Mouse (Mus musculus): Measurements from ENCODE around the gene Gucd1. TPM values are rescaled to one million over a fixed set of nuclear protein-coding genes. Genes with fewer than 3 reads are reported as not detected.
"Not testable (repeated sequence)": the region's sequence is repeated elsewhere in the genome, so short reads cannot be mapped to it uniquely, and the experiment has no call there.

The Gucd1 gene
- polyA plus RNA-seq, 1 experiment = 29.8 TPM

DNA sequence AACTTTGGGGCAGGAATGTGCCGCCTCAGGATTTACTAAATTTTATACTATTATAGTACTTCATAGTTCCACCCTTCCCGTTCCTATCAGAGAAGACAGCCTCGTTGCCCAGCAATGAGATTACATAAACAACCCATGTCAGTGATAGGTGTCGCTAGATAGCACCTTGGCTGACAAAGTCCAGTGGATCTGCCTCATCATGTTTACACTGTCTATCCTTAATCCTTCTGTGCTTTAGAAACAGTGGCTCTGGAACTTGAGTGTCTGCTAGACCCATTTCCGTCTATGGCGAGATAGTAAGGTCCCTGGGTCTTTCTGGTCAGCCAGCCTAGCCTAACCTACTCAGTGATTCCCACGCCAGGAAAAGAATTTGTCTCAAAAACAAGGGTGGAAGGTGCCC, 17.4 kb downstream of the Gucd1 start:
- H3K4me1 ChIP-seq (ENCODE audit: control insufficient read depth, insufficient read depth, insufficient read length, low read length) = peaks cover 5% of the 10 kb centered on the region; the same call in 1 of the 2 replicates
- no peak overlapping the region for H3K4me3 ChIP-seq (ENCODE audit: insufficient read depth, low read depth, low read length)
- no peak overlapping the region for H3K27ac ChIP-seq (replicated peaks; ENCODE audit: low read depth, low read length)

DNA sequence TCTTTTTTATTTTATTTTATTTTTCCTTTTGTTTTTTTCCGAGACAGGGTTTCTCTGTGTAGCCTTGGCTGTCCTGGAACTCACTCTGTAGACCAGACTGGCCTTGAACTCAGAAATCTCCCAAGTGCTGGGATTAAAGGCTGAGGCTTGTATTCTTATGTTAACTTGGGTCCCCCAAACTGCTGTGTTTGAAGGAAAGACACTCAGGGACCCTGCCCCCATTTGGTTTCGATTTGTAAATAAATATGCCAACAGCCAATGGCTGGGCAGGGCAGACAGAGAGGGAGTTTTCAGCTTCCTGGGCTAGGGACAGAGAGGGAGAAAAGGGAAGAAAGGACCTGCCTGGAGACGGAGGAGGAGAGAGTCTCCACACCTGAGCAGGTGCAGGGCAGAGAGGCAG, 18.0 kb downstream of the Gucd1 start:
- H3K4me1 ChIP-seq (ENCODE audit: control insufficient read depth, insufficient read depth, insufficient read length, low read length) = peaks cover 3% of the 10 kb centered on the region; the same call in 1 of the 2 replicates
- H3K4me3 ChIP-seq (ENCODE audit: insufficient read depth, low read depth, low read length) = no peak overlapping the region
- no peak overlapping the region for H3K27ac ChIP-seq (replicated peaks; ENCODE audit: low read depth, low read length)

DNA sequence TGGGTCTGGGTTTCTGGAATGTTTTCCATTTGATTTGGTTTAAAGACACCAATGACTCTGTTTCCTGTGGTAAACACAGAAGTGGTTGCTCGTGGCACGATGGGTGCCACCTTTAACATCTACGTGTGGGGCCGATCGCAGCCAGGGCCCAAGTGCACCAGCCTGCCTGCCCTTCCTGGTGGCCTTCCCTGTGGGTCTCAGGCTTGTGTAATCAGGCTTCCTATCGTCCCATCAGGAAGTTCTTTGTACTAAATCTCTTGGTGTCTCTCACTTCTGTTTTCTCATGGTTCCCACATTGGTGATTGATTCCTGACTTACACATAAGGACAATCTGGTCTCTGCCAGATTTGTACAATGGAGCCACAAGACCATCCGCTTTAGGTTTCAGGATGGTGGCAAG, 18.6 kb downstream of the Gucd1 start:
- not testable (repeated sequence) for H3K4me3 ChIP-seq (ENCODE audit: insufficient read depth, low read depth, low read length); H3K27ac ChIP-seq (replicated peaks; ENCODE audit: low read depth, low read length); H3K4me1 ChIP-seq (ENCODE audit: control insufficient read depth, insufficient read depth, insufficient read length, low read length)

DNA sequence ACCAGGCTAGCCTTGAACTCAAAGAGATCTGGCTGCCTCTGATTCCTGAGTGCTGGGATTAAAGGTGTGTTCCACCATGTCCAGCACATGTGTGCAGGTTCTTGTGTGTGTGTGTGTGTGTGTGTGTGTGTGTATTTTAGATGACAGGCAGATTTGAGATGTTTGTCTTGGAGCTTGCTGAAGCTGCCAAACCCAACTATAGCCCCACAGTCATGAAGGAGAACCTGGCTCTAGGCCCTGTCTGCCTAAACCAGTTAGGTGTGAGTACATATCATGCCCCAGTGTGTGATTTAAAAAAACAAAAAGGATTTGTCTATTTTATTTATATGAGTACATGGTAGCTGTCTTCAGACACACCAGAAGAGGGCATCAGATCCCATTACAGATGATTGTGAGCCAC, 21.9 kb downstream of the Gucd1 start:
- peaks cover 2% of the 10 kb centered on the region; the same call in 1 of the 2 replicates for H3K4me1 ChIP-seq (ENCODE audit: control insufficient read depth, insufficient read depth, insufficient read length, low read length)
- no peak overlapping the region for H3K27ac ChIP-seq (replicated peaks; ENCODE audit: low read depth, low read length)
- H3K4me3 ChIP-seq (ENCODE audit: insufficient read depth, low read depth, low read length) = no peak overlapping the region

DNA sequence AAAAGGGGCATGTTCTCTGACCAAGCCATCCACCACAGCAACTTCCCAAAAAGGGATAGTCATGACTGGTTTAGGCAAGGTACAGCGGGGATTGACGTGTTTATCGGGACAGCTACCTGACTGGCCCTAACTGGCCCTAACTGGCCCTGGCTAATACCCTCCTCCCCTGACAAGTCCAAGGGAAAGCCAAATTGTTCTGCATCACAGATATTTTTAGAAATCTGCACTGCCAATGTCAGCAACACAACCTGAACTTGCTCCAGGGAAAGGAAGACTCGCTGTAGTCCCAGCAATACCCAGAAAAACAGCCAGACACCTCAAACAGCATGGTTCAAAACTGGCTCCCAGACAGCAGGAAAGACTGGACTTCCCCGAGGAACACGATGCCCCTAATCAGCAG, 22.5 kb downstream of the Gucd1 start:
- Histone ChIP-seq H3K4me3 (ENCODE audit: insufficient read depth, low read depth, low read length) (no peak overlapping the region), H3K4me1 (ENCODE audit: control insufficient read depth, insufficient read depth, insufficient read length, low read length) (peaks cover 2% of the 10 kb centered on the region; the same call in 1 of the 2 replicates), H3K27ac (replicated peaks; ENCODE audit: low read depth, low read length) (no peak overlapping the region)

DNA sequence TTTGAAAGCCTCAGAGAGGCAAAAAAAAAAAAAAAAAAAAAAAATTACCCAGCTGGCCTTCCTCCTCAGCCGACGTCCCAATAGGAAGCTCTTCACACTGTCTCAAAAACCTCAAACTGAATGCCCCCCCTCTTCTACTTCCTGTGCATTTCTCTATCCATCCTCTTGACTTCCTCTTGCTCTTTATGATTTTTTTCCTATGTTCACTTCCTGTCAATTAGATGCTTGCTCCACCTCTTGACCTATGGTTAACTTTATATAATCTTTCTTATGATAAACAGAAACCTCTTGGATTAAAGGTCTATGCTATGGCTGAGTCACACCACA, 25.9 kb downstream of the Gucd1 start:
- H3K4me1 ChIP-seq (ENCODE audit: control insufficient read depth, insufficient read depth, insufficient read length, low read length) = peaks cover 2% of the 10 kb centered on the region; the same call in 1 of the 2 replicates
- no peak overlapping the region for H3K4me3 ChIP-seq (ENCODE audit: insufficient read depth, low read depth, low read length)
- H3K27ac ChIP-seq (replicated peaks; ENCODE audit: low read depth, low read length) = no peak overlapping the region

DNA sequence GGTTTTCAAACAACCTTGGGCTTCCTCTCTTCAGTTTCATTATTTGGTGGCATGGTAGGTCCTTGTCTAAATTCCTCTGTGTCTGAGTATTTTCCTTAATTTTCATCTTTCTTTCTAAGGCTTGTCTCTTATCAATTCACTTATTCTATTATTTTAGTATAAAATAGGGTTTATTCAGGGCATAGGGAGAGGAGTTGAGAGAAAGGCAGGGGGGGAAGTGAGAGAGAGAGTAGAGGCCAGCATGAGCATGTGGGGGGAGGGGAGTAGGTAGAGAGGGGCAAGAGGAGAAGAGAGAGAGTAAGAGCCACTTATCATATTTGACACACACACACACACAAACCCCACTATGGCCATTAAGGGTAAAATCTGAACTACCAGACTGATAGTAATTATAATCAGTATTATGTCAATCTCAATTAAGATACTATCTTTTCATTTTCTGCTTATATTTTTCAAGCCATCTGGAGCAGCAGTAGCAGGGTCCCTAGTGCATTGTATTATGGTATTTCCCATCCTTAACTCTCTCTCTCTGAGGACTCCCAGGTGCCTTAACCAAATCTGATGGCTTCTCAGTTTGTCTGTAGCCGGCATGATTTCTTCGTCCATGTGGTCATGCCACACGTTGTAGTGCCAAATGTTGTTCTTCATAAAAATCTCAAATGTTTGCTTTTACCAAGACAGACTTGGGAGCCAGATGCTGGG, 26.4 kb downstream of the Gucd1 start:
- Histone ChIP-seq H3K4me1 (ENCODE audit: control insufficient read depth, insufficient read depth, insufficient read length, low read length) (peaks cover 2% of the 10 kb centered on the region; the same call in 1 of the 2 replicates), H3K27ac (replicated peaks; ENCODE audit: low read depth, low read length) (no peak overlapping the region), H3K4me3 (ENCODE audit: insufficient read depth, low read depth, low read length) (no peak overlapping the region)

DNA sequence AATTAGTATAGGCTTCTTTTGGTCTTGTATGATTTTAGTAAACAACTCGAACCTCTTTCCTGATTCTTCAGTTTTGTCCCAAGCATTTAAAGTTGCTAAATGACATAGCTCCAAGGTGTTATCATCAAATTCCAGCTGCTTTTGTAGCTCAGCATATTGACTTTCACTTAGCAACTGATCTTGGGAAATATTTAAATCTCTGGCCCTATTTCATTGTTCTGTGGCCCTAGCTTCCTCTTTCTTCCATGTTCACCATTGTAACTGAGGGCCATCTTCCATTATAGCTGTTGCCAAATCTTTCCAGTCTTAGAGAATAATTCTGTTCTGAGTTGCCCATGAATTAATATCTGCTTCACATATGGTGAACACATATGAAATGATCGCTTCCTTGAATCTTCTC, 27.0 kb downstream of the Gucd1 start:
- peaks cover 2% of the 10 kb centered on the region; the same call in 1 of the 2 replicates for H3K4me1 ChIP-seq (ENCODE audit: control insufficient read depth, insufficient read depth, insufficient read length, low read length)
- no peak overlapping the region for H3K27ac ChIP-seq (replicated peaks; ENCODE audit: low read depth, low read length)
- no peak overlapping the region for H3K4me3 ChIP-seq (ENCODE audit: insufficient read depth, low read depth, low read length)

DNA sequence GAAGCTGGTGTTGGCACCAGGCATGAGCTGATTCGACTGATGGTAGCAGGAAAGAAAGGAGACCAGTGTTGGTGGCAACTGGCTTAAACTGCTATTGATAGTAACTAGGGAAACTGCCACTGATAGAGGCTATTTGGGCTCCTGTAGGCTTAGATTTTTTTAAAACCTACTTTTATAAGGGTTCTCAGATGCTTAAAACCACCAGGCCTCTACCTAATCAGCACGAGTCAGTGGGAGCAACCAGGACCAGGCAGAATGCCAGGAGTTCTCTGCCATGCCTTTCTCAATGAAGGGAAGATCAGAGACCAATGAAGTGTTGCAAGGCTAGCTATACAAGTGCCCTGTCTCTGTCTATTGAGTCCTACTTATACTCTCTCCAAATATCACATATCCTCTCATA, 28.2 kb downstream of the Gucd1 start:
- no peak overlapping the region for H3K4me3 ChIP-seq (ENCODE audit: insufficient read depth, low read depth, low read length)
- no peak overlapping the region for H3K27ac ChIP-seq (replicated peaks; ENCODE audit: low read depth, low read length)
- no peaks in the 10 kb centered on the region for H3K4me1 ChIP-seq (ENCODE audit: control insufficient read depth, insufficient read depth, insufficient read length, low read length)

DNA sequence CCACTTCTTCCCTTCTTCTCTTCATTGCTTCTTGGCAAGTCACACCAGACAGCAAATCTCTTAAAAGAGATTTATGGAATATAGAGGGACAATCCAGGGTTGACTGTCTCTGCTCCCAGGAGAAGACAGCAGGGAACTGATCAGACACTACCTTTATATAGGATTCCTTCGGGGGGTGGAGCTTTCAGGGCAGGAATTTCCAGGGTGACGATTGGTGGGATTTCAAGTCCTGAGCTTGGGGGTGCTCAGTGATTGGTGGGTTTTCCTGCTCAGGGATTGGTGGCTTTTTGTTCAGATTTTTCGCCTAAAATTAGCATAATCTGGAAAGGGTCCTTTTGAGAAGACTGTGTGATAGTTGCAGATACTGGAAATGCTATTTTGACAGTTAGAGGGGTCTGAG, 30.6 kb downstream of the Gucd1 start:
- Histone ChIP-seq H3K4me3 (ENCODE audit: insufficient read depth, low read depth, low read length) (no peak overlapping the region), H3K27ac (replicated peaks; ENCODE audit: low read depth, low read length) (no peak overlapping the region), H3K4me1 (ENCODE audit: control insufficient read depth, insufficient read depth, insufficient read length, low read length) (no peaks in the 10 kb centered on the region)

DNA sequence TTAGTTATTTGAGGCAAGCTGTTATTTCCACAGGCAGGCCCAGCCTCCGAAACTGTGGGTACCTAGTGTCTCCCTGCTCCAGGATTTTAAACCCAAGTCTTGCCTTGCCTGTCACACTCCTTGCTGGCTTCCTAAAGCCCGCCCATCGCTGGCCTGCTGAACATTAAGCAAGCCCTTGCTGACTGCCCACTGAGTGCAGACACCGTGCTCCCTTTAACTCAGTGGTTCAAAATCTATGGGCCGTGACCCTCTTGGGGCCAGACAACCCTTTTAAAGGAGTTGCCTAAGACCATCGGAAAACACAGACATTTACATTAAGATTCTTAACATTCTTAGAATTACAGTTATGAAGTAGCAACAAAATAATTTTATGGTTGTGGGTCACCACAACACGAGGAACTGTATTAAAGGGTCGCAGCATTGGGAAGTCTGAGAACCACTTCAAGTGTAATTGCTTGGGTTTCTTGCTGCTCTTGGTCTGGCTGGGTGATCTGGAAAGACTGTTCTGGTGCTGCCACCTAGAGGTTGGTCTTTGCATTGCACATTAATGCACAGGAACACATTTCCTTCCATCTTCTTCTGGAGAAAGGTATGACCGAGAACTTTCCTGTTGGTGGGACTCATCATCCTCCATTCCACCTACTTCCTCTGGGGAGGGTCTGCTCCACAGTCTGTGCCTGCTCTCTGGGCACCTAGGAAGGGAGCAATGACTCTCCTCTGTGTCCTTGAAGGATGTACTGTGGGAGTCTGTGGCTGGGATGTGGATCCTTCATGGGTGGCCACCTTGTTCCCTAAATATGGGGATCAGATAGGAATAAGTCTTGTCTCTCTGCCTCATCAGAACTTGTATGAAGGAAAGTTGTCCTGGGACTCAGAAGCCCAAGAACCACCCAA, 31.4 kb downstream of the Gucd1 start:
- Histone ChIP-seq H3K4me3 (ENCODE audit: insufficient read depth, low read depth, low read length) (no peak overlapping the region), H3K27ac (replicated peaks; ENCODE audit: low read depth, low read length) (no peak overlapping the region), H3K4me1 (ENCODE audit: control insufficient read depth, insufficient read depth, insufficient read length, low read length) (no peaks in the 10 kb centered on the region)

DNA sequence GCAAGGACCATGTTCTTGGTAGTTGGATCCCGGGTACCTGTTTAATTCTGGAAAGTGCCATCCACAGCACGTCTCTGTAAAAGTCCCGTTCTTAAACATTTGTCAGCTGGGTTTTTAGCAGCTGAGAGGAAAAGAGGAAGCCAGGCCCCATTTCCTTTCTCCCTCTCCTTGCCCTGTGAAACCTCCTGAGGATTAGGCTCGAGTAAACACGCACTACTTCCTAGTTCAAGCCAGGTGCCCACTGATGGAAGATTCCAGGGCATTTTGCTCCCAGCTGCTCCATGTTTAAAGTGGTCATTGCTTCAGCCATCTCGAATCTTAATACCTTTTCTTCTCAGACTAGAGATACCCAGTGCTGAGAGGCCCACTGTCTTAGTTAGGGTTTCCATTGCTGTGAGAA, 33.0 kb downstream of the Gucd1 start:
- no peak overlapping the region for H3K4me3 ChIP-seq (ENCODE audit: insufficient read depth, low read depth, low read length)
- no peak overlapping the region for H3K27ac ChIP-seq (replicated peaks; ENCODE audit: low read depth, low read length)

DNA sequence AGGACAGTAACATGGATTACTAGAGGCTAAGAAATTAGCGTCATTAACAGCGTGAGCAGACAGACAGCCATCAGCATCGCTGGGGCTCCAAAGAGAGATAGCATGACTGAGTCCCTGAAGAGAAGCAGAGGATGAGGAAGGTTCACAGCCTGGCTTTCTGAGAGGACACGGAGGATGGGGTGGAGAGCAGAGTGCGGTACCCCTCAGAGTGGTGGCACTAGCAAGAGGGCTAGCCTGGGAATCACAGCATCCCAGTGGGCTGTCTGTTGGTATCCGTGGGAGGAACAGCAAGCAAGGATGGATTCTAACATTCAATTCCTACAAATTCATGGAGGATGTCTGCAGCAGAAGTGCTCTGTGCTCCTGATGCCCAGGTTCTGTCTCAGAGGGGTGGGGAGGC, 33.7 kb downstream of the Gucd1 start:
- H3K4me1 ChIP-seq (ENCODE audit: control insufficient read depth, insufficient read depth, insufficient read length, low read length) = no peaks in the 10 kb centered on the region
- no peak overlapping the region for H3K27ac ChIP-seq (replicated peaks; ENCODE audit: low read depth, low read length)
- H3K4me3 ChIP-seq (ENCODE audit: insufficient read depth, low read depth, low read length) = no peak overlapping the region

More for the DNA sequence above, 33.0 kb downstream of the Gucd1 start:
- no peaks in the 10 kb centered on the region for H3K4me1 ChIP-seq (ENCODE audit: control insufficient read depth, insufficient read depth, insufficient read length, low read length)

DNA sequence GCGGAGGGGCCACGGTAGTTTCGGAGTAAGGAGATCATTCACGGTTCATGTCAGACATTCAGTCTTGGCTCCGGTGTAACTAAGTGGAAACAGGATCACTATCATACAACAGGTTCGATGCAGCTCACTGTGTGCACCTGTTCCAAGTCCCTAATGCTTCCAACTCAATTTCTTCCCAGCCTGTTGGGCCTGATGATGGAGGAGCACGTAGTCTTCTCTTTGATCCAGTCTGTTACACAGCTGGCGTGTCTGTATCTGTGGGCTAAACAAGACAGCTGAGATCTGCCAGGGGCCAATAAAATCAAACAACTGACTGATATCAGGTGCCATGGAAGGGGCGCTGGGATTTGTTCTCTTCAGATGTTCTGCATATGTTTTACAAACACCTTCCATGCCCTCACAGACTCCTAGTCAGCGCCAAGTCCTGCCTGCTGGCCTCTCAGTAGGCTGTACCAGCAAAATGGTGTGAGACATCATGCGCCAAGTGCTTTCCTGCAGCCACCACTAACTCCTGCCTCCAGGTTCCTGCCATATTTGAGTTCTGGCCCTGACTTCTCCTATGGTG, 34.8 kb downstream of the Gucd1 start:
- Histone ChIP-seq H3K4me3 (ENCODE audit: insufficient read depth, low read depth, low read length) (no peak overlapping the region), H3K4me1 (ENCODE audit: control insufficient read depth, insufficient read depth, insufficient read length, low read length) (no peaks in the 10 kb centered on the region), H3K27ac (replicated peaks; ENCODE audit: low read depth, low read length) (no peak overlapping the region)

DNA sequence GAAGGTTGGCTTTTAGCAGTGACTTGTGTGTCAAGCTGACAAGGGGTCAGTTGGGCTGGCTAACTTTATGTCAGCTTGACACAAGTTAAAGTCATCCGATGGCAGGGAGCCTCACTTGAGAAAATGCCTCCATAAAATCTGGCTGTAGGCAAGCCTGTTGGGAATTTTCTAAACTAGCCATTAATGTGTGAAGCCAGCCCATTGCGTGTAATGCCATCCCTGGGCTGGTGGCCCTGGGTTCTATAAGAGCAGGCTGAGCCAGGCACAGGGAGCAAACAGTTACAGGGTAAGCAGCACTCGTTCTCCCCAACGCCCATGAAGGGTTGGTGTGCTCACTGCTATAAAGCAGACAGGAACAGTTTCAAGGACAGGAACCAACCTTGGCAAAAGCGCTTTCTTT, 35.5 kb downstream of the Gucd1 start:
- Histone ChIP-seq H3K4me3 (ENCODE audit: insufficient read depth, low read depth, low read length) (no peak overlapping the region), H3K4me1 (ENCODE audit: control insufficient read depth, insufficient read depth, insufficient read length, low read length) (no peaks in the 10 kb centered on the region), H3K27ac (replicated peaks; ENCODE audit: low read depth, low read length) (no peak overlapping the region)
